Mouse (Mus musculus) myocyte (in vitro differentiated cells): Measurements from ENCODE around the gene Unc93b1. TPM values are rescaled to one million over a fixed set of nuclear protein-coding genes. Genes with fewer than 3 reads are reported as not detected.

ENCODE experiments used
- H3K27me3 ChIP-seq: one replicate; pipeline ENCODE4 v1.6.1; 2011; ENCODE audit not compliant: control insufficient read depth, insufficient read depth, insufficient read length
- H3K36me3 ChIP-seq: one replicate; pipeline ENCODE4 v1.6.1; 2011; ENCODE audit not compliant: control insufficient read depth, insufficient read depth
- H3K4me2 ChIP-seq: one replicate; pipeline ENCODE4 v1.6.1; 2011; ENCODE audit warnings: low read depth, control low read depth
- H3K4me3 ChIP-seq: one replicate; pipeline ENCODE4 v1.5.1; 2011; ENCODE audit warnings: mild to moderate bottlenecking, control low read depth, moderate library complexity
- H3K79me2 ChIP-seq: one replicate; pipeline ENCODE4 v1.6.1; 2011; ENCODE audit not compliant: control insufficient read depth, insufficient read depth
- H3ac ChIP-seq: one replicate; pipeline ENCODE4 v1.6.1; 2011; ENCODE audit not compliant: control insufficient read depth, insufficient read length
- CEBPB ChIP-seq: IDR thresholded peaks from 2 replicates; pipeline ENCODE4 v1.6.1; 2011; ENCODE audit warnings: mild to moderate bottlenecking, moderate library complexity; ENCODE audit not compliant: poor library complexity, insufficient read depth, severe bottlenecking
- E2F4 ChIP-seq: IDR thresholded peaks from one replicate; pipeline ENCODE4 v1.6.1; 2011; ENCODE audit warnings: mild to moderate bottlenecking, control low read depth, moderate library complexity; ENCODE audit not compliant: insufficient read depth
- MAX ChIP-seq: IDR thresholded peaks from one replicate; pipeline ENCODE4 v1.6.1; 2011; ENCODE audit warnings: low read depth, mild to moderate bottlenecking, control low read depth
- MYOD1 ChIP-seq, 3 experiments: IDR thresholded peaks; one replicate each; pipeline ENCODE4 v1.6.1; 2011; ENCODE audit warnings: control low read depth in 2 of 3, low read depth in 2 of 3, mild to moderate bottlenecking in 2 of 3, moderate library complexity in 1 of 3; ENCODE audit not compliant: insufficient read length in 2 of 3, control insufficient read depth in 1 of 3
- MYOG ChIP-seq, 3 experiments: IDR thresholded peaks; one replicate each; pipeline ENCODE4 v1.6.1; 2011; ENCODE audit warnings: control low read depth in 2 of 3, low read depth in 2 of 3, mild to moderate bottlenecking in 2 of 3; ENCODE audit not compliant: insufficient read length in 2 of 3, control insufficient read depth in 1 of 3, insufficient read depth in 1 of 3
- POLR2A ChIP-seq: IDR thresholded peaks from one replicate; pipeline ENCODE4 v1.6.1; 2011; ENCODE audit warnings: low read depth, mild to moderate bottlenecking, control low read depth, moderate library complexity; ENCODE audit not compliant: insufficient read length
- POLR2AphosphoS2 ChIP-seq: IDR thresholded peaks from one replicate; pipeline ENCODE4 v1.6.1; 2011; ENCODE audit warnings: low read depth, control low read depth; ENCODE audit not compliant: insufficient read length
- REST ChIP-seq: IDR thresholded peaks from one replicate; pipeline ENCODE4 v1.6.1; 2011; ENCODE audit warnings: mild to moderate bottlenecking, control low read depth, moderate library complexity; ENCODE audit not compliant: insufficient read depth, insufficient read length
- SRF ChIP-seq: IDR thresholded peaks from one replicate; pipeline ENCODE4 v1.6.1; 2011; ENCODE audit warnings: low read depth; ENCODE audit not compliant: control insufficient read depth, insufficient read length
- TCF12 ChIP-seq: IDR thresholded peaks from one replicate; pipeline ENCODE4 v1.6.1; 2011; ENCODE audit warnings: mild to moderate bottlenecking, control low read depth; ENCODE audit not compliant: poor library complexity, insufficient read depth, severe bottlenecking
- TCF3 ChIP-seq: IDR thresholded peaks from one replicate; pipeline ENCODE4 v1.6.1; 2011; ENCODE audit warnings: low read depth, control low read depth; ENCODE audit not compliant: insufficient read length
- USF1 ChIP-seq: IDR thresholded peaks from one replicate; pipeline ENCODE4 v1.6.1; 2011; ENCODE audit warnings: low read depth, mild to moderate bottlenecking, control low read depth, moderate library complexity
- polyA plus RNA-seq: library from polyadenylated mRNA; unstranded; fragments of >200 nt; fragmentation: generic; extraction: Trizol; gene quantifications from one replicate; pipeline ENCODE4 v1.2.1, GENCODE M21; 2012; ENCODE audit warnings: missing spikeins

Gene Unc93b1
- polyA plus RNA-seq, 1 experiment: 4.0 TPM

DNA sequence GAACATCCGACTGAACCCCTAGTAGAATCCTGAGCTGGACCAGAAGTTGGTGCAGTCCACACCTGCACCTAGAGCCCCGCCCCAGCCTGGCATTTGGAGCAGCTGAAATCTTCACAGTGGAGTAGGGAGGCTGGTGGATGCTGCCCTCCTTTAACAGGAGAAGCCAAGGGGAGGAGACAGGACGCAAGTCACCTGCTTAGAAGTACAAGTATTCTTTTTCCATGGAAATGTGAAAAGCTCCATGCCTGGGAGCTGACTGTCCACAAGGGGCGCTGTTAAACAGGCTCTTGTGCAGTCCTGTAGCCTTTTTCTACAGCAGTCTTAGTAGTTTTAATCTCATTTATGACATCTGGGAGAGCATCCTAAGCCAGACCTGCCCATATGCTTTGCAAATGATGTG is 53.8 kb downstream of the Unc93b1 start:
- TF ChIP-seq POLR2A: no peak
- TF ChIP-seq CEBPB: no peak
- TF ChIP-seq SRF: no peak
- TF ChIP-seq USF1: no peak
- TF ChIP-seq REST: no peak
- no peak for TF ChIP-seq TCF3
- no peak for TF ChIP-seq TCF12
- no peak for TF ChIP-seq MYOD1 (IDR thresholded peaks at IDR 0.05; ENCODE audit: control insufficient read depth in 1 of 3, insufficient read length in 2 of 3, low read depth in 2 of 3)
- no peak for TF ChIP-seq E2F4
- TF ChIP-seq POLR2AphosphoS2: no peak
- no peak for TF ChIP-seq MAX
- no peak for TF ChIP-seq MYOG (IDR thresholded peaks at IDR 0.05; ENCODE audit: control insufficient read depth in 1 of 3, insufficient read depth in 1 of 3, insufficient read length in 2 of 3, low read depth in 2 of 3)
- no peak overlapping the region for H3K4me3 ChIP-seq

DNA sequence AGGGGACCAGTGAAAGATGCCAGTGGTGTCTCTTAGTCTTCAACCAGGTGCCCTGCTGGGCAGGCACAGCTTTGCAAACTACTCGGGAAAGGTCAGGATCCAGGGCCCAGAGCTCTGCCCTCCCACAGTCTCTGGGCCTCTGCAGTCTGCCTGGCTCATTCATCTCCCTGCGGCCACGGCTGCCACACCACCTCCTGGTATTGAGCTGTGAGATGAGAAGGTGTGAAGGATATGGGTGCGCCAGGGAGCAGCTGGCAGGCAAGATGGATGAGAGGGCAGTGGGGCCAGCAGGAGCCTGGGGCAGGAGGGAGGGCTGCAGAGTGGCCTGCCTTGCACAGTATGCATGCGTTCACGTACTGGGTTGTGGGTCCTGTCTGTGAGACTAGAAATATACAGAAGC is 55.8 kb downstream of the Unc93b1 start:
- no peaks in the 10 kb centered on the region for H3K36me3 ChIP-seq
- H3K4me2 ChIP-seq: no peak overlapping the region
- TF ChIP-seq MYOD1 (IDR thresholded peaks at IDR 0.05; ENCODE audit: control insufficient read depth in 1 of 3, insufficient read length in 2 of 3, low read depth in 2 of 3) (peak in 1 of 3 experiments; percentile 60), POLR2A (no peak), MYOG (IDR thresholded peaks at IDR 0.05; ENCODE audit: control insufficient read depth in 1 of 3, insufficient read depth in 1 of 3, insufficient read length in 2 of 3, low read depth in 2 of 3) (peak in 1 of 3 experiments; percentile 34)
- H3K27me3 ChIP-seq: peaks cover 28% of the 10 kb centered on the region
- H3K4me3 ChIP-seq: no peak overlapping the region
- no peaks in the 10 kb centered on the region for H3K79me2 ChIP-seq
- H3ac ChIP-seq: no peak overlapping the region

More for the DNA sequence above, 53.8 kb downstream of the Unc93b1 start:
- Histone ChIP-seq H3K4me2 (no peak overlapping the region), H3K27me3 (peaks cover 28% of the 10 kb centered on the region), H3K79me2 (no peaks in the 10 kb centered on the region), H3ac (no peak overlapping the region), H3K36me3 (no peaks in the 10 kb centered on the region)

DNA sequence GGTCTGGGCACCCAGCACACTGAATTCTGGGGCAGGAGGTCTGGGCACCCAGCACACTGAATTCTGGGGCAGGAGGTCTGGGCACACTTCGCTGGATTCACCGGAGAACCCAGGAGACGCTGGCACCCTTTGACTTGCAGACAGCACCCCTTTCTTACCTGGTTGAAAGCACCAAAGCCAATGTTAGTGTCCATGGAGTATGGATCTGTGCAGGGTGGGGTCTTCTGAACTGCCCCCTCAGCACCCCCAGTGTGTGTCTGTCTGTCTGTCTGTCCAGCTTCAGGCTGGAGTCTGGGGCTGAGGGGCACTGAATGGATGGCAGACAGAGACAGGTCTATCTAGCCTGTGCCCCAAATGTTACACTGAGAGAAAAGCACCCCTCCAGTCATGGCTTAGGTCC is 56.6 kb downstream of the Unc93b1 start:
- Histone ChIP-seq H3K27me3 (peaks cover 28% of the 10 kb centered on the region), H3K4me2 (no peak overlapping the region)

DNA sequence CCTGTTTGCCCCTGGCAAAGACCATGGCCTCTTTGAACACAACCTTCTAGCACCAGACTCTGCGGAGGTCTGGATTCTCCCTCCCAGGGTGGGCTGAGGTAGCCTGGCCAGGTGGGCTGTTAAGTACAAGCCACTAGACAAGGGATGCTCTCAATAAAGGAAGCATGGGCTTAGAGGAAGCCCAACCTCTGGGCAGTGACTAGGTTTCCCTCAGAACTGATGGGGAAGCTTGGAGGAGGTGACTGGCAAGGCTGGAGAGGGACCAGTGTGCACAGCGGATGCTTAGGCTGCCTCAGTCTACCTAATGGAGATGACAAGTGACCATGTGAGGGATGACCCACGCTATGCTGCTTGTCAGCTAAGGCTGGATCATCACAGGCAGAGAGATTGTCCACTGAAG is 57.0 kb downstream of the Unc93b1 start:
- no peak overlapping the region for H3ac ChIP-seq
- TF ChIP-seq POLR2A (no peak), TCF12 (no peak), SRF (no peak), POLR2AphosphoS2 (no peak), MYOG (IDR thresholded peaks at IDR 0.05; ENCODE audit: control insufficient read depth in 1 of 3, insufficient read depth in 1 of 3, insufficient read length in 2 of 3, low read depth in 2 of 3) (no peak), MAX (no peak), CEBPB (no peak), E2F4 (no peak), MYOD1 (IDR thresholded peaks at IDR 0.05; ENCODE audit: control insufficient read depth in 1 of 3, insufficient read length in 2 of 3, low read depth in 2 of 3) (no peak), REST (no peak), TCF3 (no peak), USF1 (no peak)
- peaks cover 28% of the 10 kb centered on the region for H3K27me3 ChIP-seq
- no peak overlapping the region for H3K4me2 ChIP-seq
- no peaks in the 10 kb centered on the region for H3K79me2 ChIP-seq
- no peak overlapping the region for H3K4me3 ChIP-seq
- H3K36me3 ChIP-seq: no peaks in the 10 kb centered on the region

More for the DNA sequence above, 56.6 kb downstream of the Unc93b1 start:
- no peak overlapping the region for H3ac ChIP-seq
- no peaks in the 10 kb centered on the region for H3K36me3 ChIP-seq
- H3K4me3 ChIP-seq: no peak overlapping the region
- H3K79me2 ChIP-seq: no peaks in the 10 kb centered on the region
- TF ChIP-seq MYOD1 (IDR thresholded peaks at IDR 0.05; ENCODE audit: control insufficient read depth in 1 of 3, insufficient read length in 2 of 3, low read depth in 2 of 3) (no peak), POLR2AphosphoS2 (no peak), USF1 (no peak), MAX (no peak), TCF12 (no peak), TCF3 (no peak), POLR2A (no peak), MYOG (IDR thresholded peaks at IDR 0.05; ENCODE audit: control insufficient read depth in 1 of 3, insufficient read depth in 1 of 3, insufficient read length in 2 of 3, low read depth in 2 of 3) (no peak), REST (no peak), E2F4 (no peak), CEBPB (no peak), SRF (no peak)

DNA sequence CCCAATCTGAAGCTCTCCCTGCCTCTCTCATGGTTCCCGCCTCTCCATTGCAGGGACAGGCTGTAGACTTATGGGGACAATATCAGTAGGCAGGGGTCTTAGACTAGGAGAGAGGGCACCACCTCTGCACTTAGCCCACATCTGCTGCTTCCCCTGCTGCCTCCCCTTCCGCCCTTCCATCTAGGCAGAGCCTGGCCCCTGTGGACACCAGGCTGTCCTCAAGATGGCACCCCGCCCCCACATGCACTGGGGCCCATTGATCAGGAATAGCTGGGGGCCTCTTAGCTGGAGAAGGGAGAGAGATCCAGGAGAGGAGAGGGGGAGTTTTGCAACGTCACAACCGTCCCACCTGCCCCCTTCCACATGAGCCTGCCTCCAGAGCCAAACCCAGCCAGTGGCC is 57.4 kb downstream of the Unc93b1 start, which contains the start of gene Tbx10:
TSS of gene Tbx10 (plus strand) at position 337 of the 400 bp plus-strand sequence.
- Histone ChIP-seq H3K4me2 (no peak within 1 kb of the TSS), H3K4me3 (no peak within 1 kb of the TSS)
- TF ChIP-seq SRF (no peak), POLR2AphosphoS2 (no peak), MYOD1 (IDR thresholded peaks at IDR 0.05; ENCODE audit: control insufficient read depth in 1 of 3, insufficient read length in 2 of 3, low read depth in 2 of 3) (no peak), REST (no peak), USF1 (no peak), MYOG (IDR thresholded peaks at IDR 0.05; ENCODE audit: control insufficient read depth in 1 of 3, insufficient read depth in 1 of 3, insufficient read length in 2 of 3, low read depth in 2 of 3) (no peak), POLR2A (no peak), TCF3 (no peak), E2F4 (no peak), TCF12 (no peak), MAX (no peak), CEBPB (no peak)

More for the DNA sequence above, 57.4 kb downstream of the Unc93b1 start, which contains the start of gene Tbx10:
- Histone ChIP-seq H3K27me3 (peaks cover 28% of the 10 kb centered on the region), H3ac (no peak within 1 kb of the TSS), H3K79me2 (no peaks in the 10 kb centered on the region), H3K36me3 (no peaks in the 10 kb centered on the region)
